Mouse (Mus musculus) thymus, postnatal 4 days (tissue): ENCODE data around the gene Camk2b.
"Not testable (repeated sequence)": the region's sequence is repeated elsewhere in the genome, so short reads cannot be mapped to it uniquely, and the experiment has no call there.

Experiments used
- DNase-seq: peaks from one replicate; pipeline ENCODE4 v3.0.0; 2021

The Camk2b gene

GRCm38 (mm10) chr11:6066176-6066575 is at the start of gene Camk2b:
TSS of gene Camk2b (minus strand) at chr11:6066362.
- no peak for DNase-seq

DNA sequence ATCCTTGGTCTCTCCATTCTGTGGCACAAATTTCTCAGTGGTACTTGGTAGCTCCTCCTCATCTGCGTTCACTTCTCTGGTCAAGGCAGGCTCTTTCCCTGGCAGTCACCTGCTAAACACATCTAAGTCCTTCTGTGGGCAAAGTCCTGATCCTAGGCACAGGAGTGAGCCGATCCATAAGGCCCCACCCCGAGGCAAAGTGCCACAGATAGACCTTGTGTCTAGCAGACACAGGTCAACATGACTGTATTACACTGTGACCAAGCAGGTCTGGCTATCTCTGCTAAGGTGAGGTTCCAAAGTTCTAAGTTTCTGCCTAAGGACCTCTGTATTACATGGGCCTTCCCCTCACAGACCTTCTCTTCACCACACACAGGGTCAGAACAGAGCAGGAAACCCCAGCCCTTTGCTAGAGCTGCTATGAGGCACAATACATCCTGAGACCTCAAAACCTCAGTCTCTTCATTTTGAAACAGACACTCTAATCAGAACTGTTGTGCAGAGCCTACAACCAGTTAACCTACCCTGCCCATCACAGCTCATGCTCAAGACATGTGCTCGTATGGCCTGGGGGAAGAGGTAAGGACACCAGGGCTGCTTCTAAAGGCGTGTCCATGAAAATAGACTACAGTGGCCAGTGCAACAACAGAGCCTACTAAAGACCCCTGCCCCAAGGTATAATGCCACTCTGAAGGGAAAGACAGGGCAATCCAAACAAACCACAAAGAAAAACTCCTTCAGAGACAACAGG is 45.7 kb upstream of the Camk2b start:
- no peak for DNase-seq

- no peak for DNase-seq
Observed at GRCm38 (mm10) chr11:6109990-6110389, 43.8 kb upstream of the Camk2b start.

DNA sequence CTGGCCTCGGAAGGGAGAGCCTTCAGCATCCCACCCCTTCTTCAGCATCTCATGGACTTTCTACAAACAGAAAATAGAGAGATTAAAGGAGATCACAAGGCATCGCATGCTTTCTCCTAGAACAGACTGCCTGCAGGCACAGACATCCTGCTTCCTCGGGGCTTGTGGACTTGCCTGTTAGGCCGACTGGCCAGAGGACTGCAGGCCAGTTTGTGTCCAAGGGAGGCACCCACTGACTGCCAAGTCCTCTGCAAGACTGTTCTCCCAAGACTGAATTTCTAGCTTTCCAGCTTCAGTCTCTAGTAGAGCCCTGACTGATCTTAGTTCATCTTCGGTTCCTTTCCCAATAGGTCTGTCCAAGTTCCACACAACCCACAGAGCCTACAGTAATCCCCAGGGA is 42.1 kb upstream of the Camk2b start:
- DNase-seq: no peak

GRCm38 (mm10) chr11:6107722-6108121 is 41.6 kb upstream of the Camk2b start:
- peak; percentile 57 for DNase-seq

DNA sequence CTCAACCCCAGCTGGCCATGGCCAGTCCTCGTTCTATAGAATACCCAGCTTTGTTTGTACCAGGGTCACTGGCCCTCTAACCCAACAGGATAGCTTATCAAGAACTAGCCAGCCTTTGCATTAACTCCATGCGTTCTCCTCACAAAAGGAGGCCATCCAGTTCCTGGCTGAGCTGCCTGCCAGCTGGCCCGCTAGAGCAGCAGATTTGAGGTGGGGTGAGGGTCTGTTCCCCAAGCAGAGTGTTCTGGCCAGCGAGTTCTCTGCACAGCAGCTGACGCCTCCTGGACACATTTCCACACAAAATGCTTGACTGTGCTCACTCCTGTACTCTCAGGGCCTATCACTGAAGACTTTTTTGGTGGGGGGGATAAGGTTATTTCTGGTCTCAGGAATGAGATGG is 38.6 kb upstream of the Camk2b start:
- no peak for DNase-seq

- not testable (repeated sequence) for DNase-seq
Observed at GRCm38 (mm10) chr11:6096637-6097036, 30.5 kb upstream of the Camk2b start.

DNA sequence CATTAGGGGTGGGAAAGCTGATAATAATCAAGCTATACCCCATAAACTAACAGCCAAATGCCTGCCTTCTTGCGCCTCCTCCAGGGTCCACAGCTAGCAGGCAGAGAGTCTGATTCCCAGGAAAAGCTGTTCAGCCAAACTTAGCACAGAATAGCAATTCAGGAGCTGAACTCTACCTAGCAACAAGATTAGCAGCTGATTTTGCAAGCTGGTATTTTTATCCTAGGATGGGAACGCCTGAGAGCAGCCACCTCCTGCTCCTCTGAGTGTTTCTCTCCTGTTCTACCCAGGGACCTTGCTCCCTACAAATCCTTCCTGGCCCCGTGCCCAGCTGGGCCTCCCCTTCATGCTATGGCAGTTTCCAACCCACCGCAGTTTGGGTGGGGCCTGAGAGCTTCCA is 20.8 kb upstream of the Camk2b start:
- DNase-seq: no peak

DNA sequence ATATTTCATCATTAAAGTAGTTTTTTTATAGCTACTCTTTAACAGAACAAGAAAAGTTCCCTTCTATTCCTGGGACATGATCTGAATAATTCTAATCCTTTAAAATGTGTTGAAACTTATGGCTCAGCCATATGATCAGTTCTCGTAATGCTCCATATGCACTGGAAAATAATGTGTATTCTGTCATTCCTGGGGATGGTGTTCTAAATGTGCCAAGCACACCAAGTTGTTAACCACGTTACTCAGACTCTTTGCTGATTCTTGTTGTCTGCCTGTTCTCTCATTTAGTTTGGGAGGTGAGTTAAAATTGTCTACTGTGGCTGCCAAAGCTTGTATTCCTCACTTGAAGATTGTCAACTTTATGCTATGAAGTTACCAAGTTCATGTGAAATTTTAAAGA is 12.6 kb upstream of the Camk2b start:
- DNase-seq: no peak

DNA sequence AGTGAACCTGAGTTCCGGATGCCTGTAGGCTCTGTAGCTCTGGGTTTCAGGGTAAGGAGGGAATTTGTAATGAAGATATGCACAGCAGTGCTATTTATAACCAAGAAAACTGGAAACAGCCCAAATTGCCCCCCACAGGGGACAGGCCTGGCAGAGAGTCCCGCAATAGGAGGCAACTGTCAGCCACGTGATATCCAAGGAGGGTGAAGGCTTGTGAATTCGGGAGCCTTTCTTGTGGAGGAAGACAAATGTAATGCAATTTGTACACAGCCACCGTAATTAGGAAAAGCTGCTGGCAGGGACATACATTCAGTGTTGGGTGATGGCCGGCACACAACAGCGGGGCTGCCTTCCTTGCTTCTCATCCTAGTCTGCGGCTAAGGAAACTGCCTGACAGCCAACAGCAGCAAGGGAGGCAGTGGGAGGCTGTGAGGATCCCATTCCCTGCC is 9.5 kb upstream of the Camk2b start:
- no peak for DNase-seq

- DNase-seq: no peak
Observed at GRCm38 (mm10) chr11:6068181-6068957, 2.2 kb upstream of the Camk2b start.

- DNase-seq: no peak
Observed at GRCm38 (mm10) chr11:6067160-6067559, 998 bp upstream of the Camk2b start.

GRCm38 (mm10) chr11:6065551-6066121 is 526 bp downstream of the Camk2b start:
- no peak for DNase-seq

DNA sequence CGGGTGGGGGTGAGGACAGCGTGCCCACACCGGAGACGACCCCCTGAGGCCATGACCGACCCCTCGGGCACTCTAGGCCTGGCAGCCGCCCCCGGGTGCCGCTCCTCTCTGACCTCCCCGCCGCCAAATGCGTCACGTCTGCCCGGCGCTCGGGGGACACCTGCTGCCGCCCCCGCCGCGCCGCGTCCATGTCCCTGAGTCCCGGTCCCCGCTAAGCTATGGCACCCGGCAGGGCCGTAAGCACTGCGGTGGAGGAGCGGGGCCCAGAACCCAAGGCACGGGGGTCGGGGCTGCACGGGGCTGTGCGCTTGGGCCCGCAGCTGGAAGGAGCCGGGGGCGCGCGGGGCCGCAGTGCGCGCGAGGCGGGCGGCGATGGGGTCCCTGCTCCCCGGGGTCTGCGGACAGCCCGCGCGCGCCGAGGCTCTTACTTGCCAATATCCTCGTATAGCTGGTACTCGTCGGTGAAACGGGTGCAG is 1.1 kb downstream of the Camk2b start:
- peak; percentile 42 for DNase-seq

DNA sequence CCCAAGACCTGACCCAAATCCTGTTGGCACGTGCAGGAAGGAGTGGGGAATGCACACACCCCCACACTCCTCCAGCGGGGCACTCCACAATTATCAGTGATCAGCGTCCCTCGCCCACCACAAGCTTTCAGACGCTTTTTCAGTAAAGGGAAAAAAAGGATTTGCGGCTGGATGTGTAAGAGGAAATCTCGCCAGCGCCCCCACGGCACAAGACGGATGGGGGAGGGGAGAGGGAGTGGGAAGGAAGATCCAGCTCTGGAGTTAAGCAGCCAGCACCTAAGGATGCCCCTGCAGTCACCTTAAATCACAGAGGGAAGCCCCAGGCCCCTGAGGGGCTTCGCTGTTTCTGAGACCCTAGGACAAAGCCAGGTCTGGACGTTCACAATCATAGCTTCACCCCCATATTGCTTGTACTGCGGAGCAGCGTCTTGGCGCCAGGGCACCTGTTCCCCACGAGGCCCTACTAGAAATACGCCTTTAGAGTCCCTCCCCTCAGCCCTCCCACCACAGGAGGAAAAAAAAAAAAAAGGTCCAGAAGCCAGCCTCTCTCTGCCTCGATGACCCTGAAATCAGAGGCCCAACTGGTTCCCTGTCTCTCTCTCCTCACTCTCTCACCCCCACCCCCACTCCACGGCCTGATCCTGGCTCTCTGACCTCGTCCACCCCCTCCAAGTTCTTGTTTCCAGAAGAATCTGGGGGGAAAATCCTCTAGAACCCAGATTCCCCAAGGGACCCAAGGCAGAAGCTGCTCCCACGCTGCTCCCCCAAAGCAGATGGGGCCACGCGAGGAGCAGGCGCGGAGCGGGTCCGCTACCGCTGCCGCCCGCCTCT is 1.7 kb downstream of the Camk2b start:
- no peak for DNase-seq

DNA sequence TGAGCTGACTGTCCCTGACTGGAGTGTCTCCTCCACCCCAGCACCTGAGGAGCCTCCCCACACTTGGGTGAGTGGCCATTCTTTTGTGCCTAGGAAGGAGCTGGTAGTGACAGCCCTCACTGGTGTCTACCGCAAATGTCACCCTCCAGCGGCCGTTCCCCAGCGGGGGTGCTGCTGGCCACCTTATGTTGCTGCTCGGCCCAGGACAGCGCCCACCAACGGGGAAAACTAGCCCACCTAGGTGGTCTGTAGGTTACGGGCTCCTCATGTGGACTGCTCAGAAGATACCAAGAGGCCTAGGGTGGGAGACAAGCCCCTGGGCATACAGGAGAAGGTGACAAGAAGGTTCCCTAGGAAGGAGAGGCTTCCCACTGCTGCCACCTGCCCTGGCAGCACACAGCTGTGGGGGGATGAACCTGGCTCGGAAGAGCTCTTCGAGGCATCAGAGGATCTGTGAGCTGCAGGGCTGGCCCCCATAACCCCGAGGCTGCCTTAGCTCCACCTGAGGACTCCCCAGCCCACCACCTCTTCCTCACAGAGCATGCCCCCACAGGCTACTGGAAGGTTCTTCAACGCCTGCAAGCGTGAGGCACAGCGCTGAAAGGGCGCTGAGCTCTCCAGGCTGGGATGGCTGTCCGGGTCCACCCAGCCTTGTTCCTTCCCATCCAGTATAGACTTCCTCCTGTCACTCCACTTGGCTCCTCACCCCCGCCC is 2.5 kb downstream of the Camk2b start:
- DNase-seq: no peak

- DNase-seq: no peak
Observed at GRCm38 (mm10) chr11:6063065-6063464, 3.1 kb downstream of the Camk2b start.

- DNase-seq: no peak
Observed at GRCm38 (mm10) chr11:6062329-6062728, 3.8 kb downstream of the Camk2b start.

DNA sequence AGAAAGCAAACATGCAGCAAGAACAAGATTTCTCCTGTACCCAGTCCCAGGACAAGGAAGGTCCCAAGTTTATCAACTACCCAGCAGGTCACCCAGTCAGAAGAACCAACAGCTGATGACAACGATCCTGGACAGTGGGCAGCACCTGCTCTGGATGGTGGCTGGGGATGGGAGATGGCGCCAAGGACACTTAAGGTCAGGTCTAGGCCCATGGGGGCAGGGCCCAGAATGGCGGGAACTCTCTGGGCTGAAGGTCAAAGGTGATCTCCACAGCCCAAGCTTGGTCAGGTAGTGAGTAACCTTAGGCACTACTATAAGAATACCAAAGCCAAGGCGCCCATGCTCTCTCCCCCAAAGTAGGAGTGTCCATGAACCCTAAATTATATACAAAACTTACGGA is 4.3 kb downstream of the Camk2b start:
- DNase-seq: no peak

- DNase-seq: no peak
Observed at GRCm38 (mm10) chr11:6059162-6059561, 7.0 kb downstream of the Camk2b start.

GRCm38 (mm10) chr11:6053386-6053785 is 12.8 kb downstream of the Camk2b start:
- DNase-seq: no peak

- no peak for DNase-seq
Observed at GRCm38 (mm10) chr11:6050066-6050560, 16.0 kb downstream of the Camk2b start.
